Mouse (Mus musculus) stomach, embryonic 15.5 days (tissue): ENCODE measurements at regions not wholly inside any gene's neighbourhood (a gene's known extent, or its start where the extent isn't known, plus 50 kb on each side); places are given as distances from the start of the nearest gene placed in this dataset.

ENCODE experiments used
- ATAC-seq: fragments of 200-750 bp; cut with Nextera tagmentation; 2 replicates; pipeline ENCODE4 v1.8.0; 2017; ENCODE audit warnings: low read depth, moderate number of reproducible peaks, moderate TSS enrichment; ENCODE audit not compliant: insufficient read depth, low FRiP score
- H3K27ac ChIP-seq: fragments of 300-500 bp; sonication (generic); 2 replicates; pipeline ENCODE4 v1.5.1; 2015; ENCODE audit warnings: mild to moderate bottlenecking, inconsistent platforms
- H3K27me3 ChIP-seq: fragments of 300-500 bp; sonication (generic); replicated peaks from 2 replicates; pipeline ENCODE4 v1.6.1; 2015; ENCODE audit warnings: inconsistent platforms
- H3K36me3 ChIP-seq: fragments of 300-500 bp; sonication (generic); 2 replicates; pipeline ENCODE4 v1.6.1; 2015; ENCODE audit warnings: inconsistent platforms
- H3K4me1 ChIP-seq: fragments of 300-500 bp; sonication (generic); 2 replicates; pipeline ENCODE4 v1.6.1; 2015; ENCODE audit warnings: inconsistent platforms
- H3K4me2 ChIP-seq: fragments of 300-500 bp; sonication (generic); 2 replicates; pipeline ENCODE4 v1.6.1; 2015; ENCODE audit warnings: mild to moderate bottlenecking, inconsistent platforms
- H3K4me3 ChIP-seq: fragments of 300-500 bp; sonication (generic); replicated peaks from 2 replicates; pipeline ENCODE4 v1.5.1; 2015; ENCODE audit warnings: inconsistent platforms
- H3K9ac ChIP-seq: fragments of 300-500 bp; sonication (generic); 2 replicates; pipeline ENCODE4 v1.6.1; 2015; ENCODE audit warnings: inconsistent platforms
- H3K9me3 ChIP-seq: fragments of 300-500 bp; sonication (generic); 2 replicates; pipeline ENCODE4 v1.6.1; 2016; ENCODE audit warnings: inconsistent platforms
- WGBS: fragments of 180-500 bp; shearing (Covaris S2); methylation state at CpG from one replicate; pipeline ENCODE4 v1.1.7; 2015; 5-methylcytosine and 5-hydroxymethylcytosine counted together

DNA sequence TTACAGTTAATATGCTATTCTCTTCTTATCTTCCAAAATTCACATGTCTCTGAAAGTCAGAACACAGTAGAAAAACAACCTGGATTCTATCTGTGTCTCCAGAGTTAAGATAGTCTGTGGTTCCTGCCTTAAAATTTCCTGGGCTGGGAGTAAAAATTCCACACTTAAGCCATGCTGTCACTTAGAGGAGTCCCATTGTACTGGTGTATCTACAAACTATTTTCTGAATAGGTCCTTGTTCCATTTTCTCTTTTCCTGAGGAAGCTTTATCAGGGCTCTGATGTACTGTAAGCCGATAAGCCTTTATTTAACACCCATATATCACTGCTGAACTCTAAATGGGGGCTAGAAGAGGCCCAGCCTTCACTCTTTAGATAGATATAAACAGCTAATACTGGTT lies 1171.1 kb downstream of the Efnb2 start:
- Histone ChIP-seq H3K27ac (no peak overlapping the region), H3K27me3 (no peaks in the 10 kb centered on the region), H3K4me3 (no peak overlapping the region), H3K9me3 (no peaks in the 10 kb centered on the region), H3K36me3 (no peaks in the 10 kb centered on the region), H3K9ac (no peak overlapping the region), H3K4me1 (no peaks in the 10 kb centered on the region), H3K4me2 (no peak overlapping the region)
- ATAC-seq: no peak
- WGBS: 27% methylated on average over 1 of the region's 1 CpGs

GRCm38 (mm10) chr8:7472153-7472796 lies 1188.8 kb downstream of the Efnb2 start:
- 28% methylated on average over 7 of the region's 7 CpGs for WGBS

GRCm38 (mm10) chr8:7469261-7469660 lies 1191.8 kb downstream of the Efnb2 start:
- no peak overlapping the region for H3K4me3 ChIP-seq
- H3K27ac ChIP-seq: no peak overlapping the region
- no peaks in the 10 kb centered on the region for H3K9me3 ChIP-seq
- no peaks in the 10 kb centered on the region for H3K4me1 ChIP-seq
- 87% methylated on average over 4 of the region's 4 CpGs for WGBS
- ATAC-seq: no peak
- H3K27me3 ChIP-seq: no peaks in the 10 kb centered on the region
- no peaks in the 10 kb centered on the region for H3K36me3 ChIP-seq
- no peak overlapping the region for H3K4me2 ChIP-seq
- no peak overlapping the region for H3K9ac ChIP-seq

More at GRCm38 (mm10) chr8:7472153-7472796, 1188.8 kb downstream of the Efnb2 start:
- ATAC-seq: no peak
- Histone ChIP-seq H3K9ac (no peak overlapping the region), H3K4me2 (no peak overlapping the region), H3K36me3 (no peaks in the 10 kb centered on the region), H3K27ac (no peak overlapping the region), H3K4me1 (no peaks in the 10 kb centered on the region), H3K27me3 (no peaks in the 10 kb centered on the region), H3K4me3 (no peak overlapping the region), H3K9me3 (no peaks in the 10 kb centered on the region)

GRCm38 (mm10) chr8:7462798-7463197 lies 1198.2 kb downstream of the Efnb2 start:
- H3K36me3 ChIP-seq: no peaks in the 10 kb centered on the region
- H3K9ac ChIP-seq: no peak overlapping the region
- no peaks in the 10 kb centered on the region for H3K9me3 ChIP-seq
- H3K4me2 ChIP-seq: no peak overlapping the region
- H3K27ac ChIP-seq: no peak overlapping the region
- ATAC-seq: no peak
- no peaks in the 10 kb centered on the region for H3K27me3 ChIP-seq
- H3K4me1 ChIP-seq: no peaks in the 10 kb centered on the region
- no peak overlapping the region for H3K4me3 ChIP-seq
- 83% methylated on average over 1 of the region's 1 CpGs for WGBS

DNA sequence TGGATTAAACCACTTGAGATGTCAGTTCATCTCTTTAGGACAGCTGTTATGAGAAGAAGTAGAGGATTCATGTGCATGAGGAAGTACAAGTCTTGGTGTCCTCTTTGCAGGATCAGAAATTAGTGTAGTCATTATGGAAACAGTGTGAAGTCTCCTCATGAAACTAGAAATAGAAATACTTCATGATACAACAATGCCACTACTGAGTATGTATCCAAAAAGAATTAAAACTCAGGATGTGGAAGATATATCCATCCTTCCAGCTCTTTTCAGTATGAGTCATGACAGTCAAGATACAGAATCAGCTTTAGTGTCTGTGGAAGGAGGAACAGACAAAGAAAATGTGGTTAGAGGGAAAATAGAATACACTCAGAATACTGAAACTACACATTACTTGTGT lies 1211.7 kb downstream of the Efnb2 start:
- Histone ChIP-seq H3K4me2 (no peak overlapping the region), H3K9ac (no peak overlapping the region), H3K9me3 (no peaks in the 10 kb centered on the region), H3K27ac (no peak overlapping the region), H3K36me3 (no peaks in the 10 kb centered on the region), H3K4me3 (no peak overlapping the region), H3K27me3 (no peaks in the 10 kb centered on the region), H3K4me1 (no peaks in the 10 kb centered on the region)
- ATAC-seq: no peak

GRCm38 (mm10) chr8:7447026-7447425 lies 1214.0 kb downstream of the Efnb2 start:
- Histone ChIP-seq H3K4me1 (no peaks in the 10 kb centered on the region), H3K27me3 (no peaks in the 10 kb centered on the region), H3K9ac (no peak overlapping the region), H3K9me3 (no peaks in the 10 kb centered on the region), H3K27ac (no peak overlapping the region), H3K4me3 (no peak overlapping the region), H3K4me2 (no peak overlapping the region), H3K36me3 (no peaks in the 10 kb centered on the region)
- no peak for ATAC-seq
- WGBS: 37% methylated on average over 1 of the region's 1 CpGs

GRCm38 (mm10) chr8:7440829-7441228 lies 1220.2 kb downstream of the Efnb2 start:
- Histone ChIP-seq H3K4me1 (no peaks in the 10 kb centered on the region), H3K4me2 (no peak overlapping the region), H3K36me3 (no peaks in the 10 kb centered on the region), H3K27ac (no peak overlapping the region), H3K4me3 (no peak overlapping the region), H3K9ac (no peak overlapping the region), H3K9me3 (no peaks in the 10 kb centered on the region), H3K27me3 (no peaks in the 10 kb centered on the region)
- no peak for ATAC-seq

DNA sequence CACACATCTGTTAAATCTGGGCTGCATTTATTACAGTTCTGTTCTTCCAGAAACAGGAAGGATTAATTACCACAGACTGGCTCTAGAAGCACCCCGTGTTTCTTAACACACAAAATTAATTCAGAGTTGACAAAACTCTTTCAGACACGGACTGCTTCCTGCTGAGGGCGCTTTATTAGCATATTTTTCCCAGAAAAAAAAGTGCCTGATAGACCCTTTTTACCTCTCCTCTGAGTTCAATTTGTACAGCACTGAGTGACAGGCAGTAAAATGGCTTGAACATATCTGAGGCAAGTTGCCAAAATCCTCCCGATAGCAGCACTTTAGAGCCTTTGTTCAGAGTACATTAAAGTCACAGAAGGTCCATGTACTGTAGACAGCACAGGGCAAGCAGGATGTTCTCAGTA lies 1220.8 kb downstream of the Efnb2 start:
- H3K36me3 ChIP-seq: no peaks in the 10 kb centered on the region
- H3K9ac ChIP-seq: no peak overlapping the region
- no peak overlapping the region for H3K4me3 ChIP-seq
- no peak overlapping the region for H3K27ac ChIP-seq
- no peaks in the 10 kb centered on the region for H3K9me3 ChIP-seq
- H3K4me1 ChIP-seq: no peaks in the 10 kb centered on the region
- H3K4me2 ChIP-seq: 0 out of 2 replicates have a peak overlapping the region, but pooled peaks have one; percentile 23
- WGBS: 9% methylated on average over 4 of the region's 4 CpGs
- no peaks in the 10 kb centered on the region for H3K27me3 ChIP-seq
- peak; percentile 43; the same call in 1 of the 2 replicates for ATAC-seq

DNA sequence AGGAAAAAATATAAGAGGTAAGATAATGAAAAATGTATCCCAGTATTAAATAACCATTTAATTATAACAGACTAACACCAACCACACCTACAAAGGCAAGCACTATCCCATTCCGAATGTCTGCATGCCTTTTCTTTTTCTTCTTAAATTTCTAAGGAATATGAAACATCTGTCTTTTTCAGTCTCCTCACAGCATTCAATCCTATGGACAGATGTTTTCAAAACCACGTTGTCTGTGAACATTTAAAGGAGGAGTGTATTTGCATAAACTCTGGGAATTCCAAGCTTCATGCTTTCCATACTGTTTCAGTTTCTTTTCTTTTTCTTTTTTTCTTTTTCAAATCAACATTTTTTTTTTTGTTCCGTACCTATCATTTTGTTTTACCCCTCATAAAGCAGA lies 1221.2 kb downstream of the Efnb2 start:
- WGBS: 36% methylated on average over 3 of the region's 3 CpGs
- Histone ChIP-seq H3K27me3 (no peaks in the 10 kb centered on the region), H3K27ac (no peak overlapping the region), H3K9me3 (no peaks in the 10 kb centered on the region), H3K9ac (no peak overlapping the region), H3K4me2 (no peak overlapping the region), H3K4me1 (no peaks in the 10 kb centered on the region), H3K4me3 (no peak overlapping the region), H3K36me3 (no peaks in the 10 kb centered on the region)
- no peak for ATAC-seq

GRCm38 (mm10) chr8:7430482-7430881 lies 1230.6 kb downstream of the Efnb2 start:
- no peak overlapping the region for H3K27ac ChIP-seq
- no peak overlapping the region for H3K4me2 ChIP-seq
- H3K4me1 ChIP-seq: no peaks in the 10 kb centered on the region
- no peak overlapping the region for H3K9ac ChIP-seq
- H3K4me3 ChIP-seq: no peak overlapping the region
- H3K36me3 ChIP-seq: no peaks in the 10 kb centered on the region
- no peaks in the 10 kb centered on the region for H3K27me3 ChIP-seq
- no peak for ATAC-seq
- H3K9me3 ChIP-seq: no peaks in the 10 kb centered on the region

- Histone ChIP-seq H3K9me3 (no peaks in the 10 kb centered on the region), H3K4me3 (no peak overlapping the region), H3K27ac (no peak overlapping the region), H3K27me3 (no peaks in the 10 kb centered on the region), H3K36me3 (no peaks in the 10 kb centered on the region), H3K9ac (no peak overlapping the region), H3K4me2 (no peak overlapping the region), H3K4me1 (no peaks in the 10 kb centered on the region)
- 79% methylated on average over 2 of the region's 2 CpGs for WGBS
- no peak for ATAC-seq
These were observed 1262.9 kb downstream of the Efnb2 start for GRCm38 (mm10) chr8:7398175-7398574.

GRCm38 (mm10) chr8:7397355-7397862 lies 1263.6 kb downstream of the Efnb2 start:
- WGBS: 63% methylated on average over 5 of the region's 5 CpGs

More at GRCm38 (mm10) chr8:7397355-7397862, 1263.6 kb downstream of the Efnb2 start:
- H3K4me1 ChIP-seq: no peaks in the 10 kb centered on the region
- H3K4me2 ChIP-seq: no peak overlapping the region
- no peak overlapping the region for H3K27ac ChIP-seq
- ATAC-seq: no peak
- H3K36me3 ChIP-seq: no peaks in the 10 kb centered on the region
- no peaks in the 10 kb centered on the region for H3K9me3 ChIP-seq
- H3K4me3 ChIP-seq: no peak overlapping the region
- H3K27me3 ChIP-seq: no peaks in the 10 kb centered on the region
- no peak overlapping the region for H3K9ac ChIP-seq
